Mouse (Mus musculus) naive thymus-derived CD4-positive, alpha-beta T cell, adult 2 months (primary cell): ENCODE data around the gene Ropn1l.

Source experiments
- DNase-seq: peaks from one replicate; pipeline ENCODE4 v3.0.0-alpha.2; 2011; ENCODE audit warnings: low read depth

The Ropn1l gene

GRCm38 (mm10) chr15:31406881-31407280 lies 46.7 kb downstream of the Ropn1l start:
- no peak for DNase-seq

GRCm38 (mm10) chr15:31404346-31404745 lies 49.2 kb downstream of the Ropn1l start:
- DNase-seq: no peak

- DNase-seq: no peak
Observed at GRCm38 (mm10) chr15:31402200-31402892, 51.2 kb downstream of the Ropn1l start.

- no peak for DNase-seq
Observed at GRCm38 (mm10) chr15:31400974-31401373, 52.6 kb downstream of the Ropn1l start.

- no peak for DNase-seq
Observed at GRCm38 (mm10) chr15:31398769-31399168, 54.8 kb downstream of the Ropn1l start.

- DNase-seq: no peak
Observed at GRCm38 (mm10) chr15:31397379-31397778, 56.2 kb downstream of the Ropn1l start.

GRCm38 (mm10) chr15:31396755-31397154 lies 56.8 kb downstream of the Ropn1l start:
- DNase-seq: no peak

- DNase-seq: no peak
Observed at GRCm38 (mm10) chr15:31395986-31396385, 57.6 kb downstream of the Ropn1l start.

GRCm38 (mm10) chr15:31393402-31393801 lies 60.1 kb downstream of the Ropn1l start:
- DNase-seq: no peak

- DNase-seq: no peak
Observed at GRCm38 (mm10) chr15:31392705-31393104, 60.8 kb downstream of the Ropn1l start.

GRCm38 (mm10) chr15:31392135-31392534 lies 61.4 kb downstream of the Ropn1l start:
- DNase-seq: no peak
